Mouse (Mus musculus): Measurements from ENCODE around the gene Rnf169.

The Rnf169 gene

DNA sequence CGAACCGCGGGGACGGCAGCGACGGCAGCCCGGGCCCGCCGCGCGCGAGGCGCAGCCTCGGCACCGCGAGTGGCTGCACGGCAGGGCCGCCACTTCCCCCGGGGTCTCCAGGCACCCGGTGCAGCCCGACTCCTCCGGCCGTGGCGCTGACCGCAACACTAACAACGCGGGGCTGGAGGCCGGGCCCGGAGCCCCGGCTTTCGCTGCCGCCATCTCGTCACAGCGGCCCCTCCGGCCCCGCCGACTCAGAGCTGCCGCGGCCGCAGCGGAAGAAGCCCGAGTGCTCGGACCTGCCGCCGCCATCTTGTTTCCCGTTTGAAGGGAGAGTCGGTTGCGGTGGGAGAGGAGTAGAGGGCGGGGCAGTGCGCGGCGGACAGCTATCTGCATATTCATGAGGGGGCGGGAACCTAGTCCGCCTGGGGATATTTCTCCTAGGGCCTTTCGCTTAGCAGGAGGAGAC lies at the start of gene Rnf169:
Gene Rnf169 (minus strand): TSS at position 317 of the 460 bp plus-strand sequence.
- peak; percentile 95 to 98 for DNase-seq

DNA sequence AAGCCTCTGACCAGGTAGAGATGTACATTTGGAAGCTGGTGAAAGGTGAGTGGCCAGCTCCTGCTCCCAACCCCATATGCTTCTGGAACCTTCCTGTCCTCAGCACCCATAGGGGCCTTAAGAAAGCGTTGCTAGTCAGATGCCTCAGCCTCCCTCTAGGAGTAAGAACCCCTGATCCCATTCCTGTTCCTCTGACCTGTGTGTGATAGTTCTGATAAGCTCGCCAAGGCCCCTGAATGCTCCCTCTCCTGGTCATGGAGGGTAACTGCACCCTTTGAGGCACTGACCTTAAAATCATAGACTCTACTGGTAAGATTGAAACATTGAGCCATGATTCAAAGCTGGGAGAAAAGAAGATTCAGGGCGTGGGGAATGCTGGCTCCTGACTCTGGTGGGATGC lies 49.1 kb upstream of the Rnf169 start:
- peak in 1 of 2 experiments; percentile 29 for DNase-seq

DNA sequence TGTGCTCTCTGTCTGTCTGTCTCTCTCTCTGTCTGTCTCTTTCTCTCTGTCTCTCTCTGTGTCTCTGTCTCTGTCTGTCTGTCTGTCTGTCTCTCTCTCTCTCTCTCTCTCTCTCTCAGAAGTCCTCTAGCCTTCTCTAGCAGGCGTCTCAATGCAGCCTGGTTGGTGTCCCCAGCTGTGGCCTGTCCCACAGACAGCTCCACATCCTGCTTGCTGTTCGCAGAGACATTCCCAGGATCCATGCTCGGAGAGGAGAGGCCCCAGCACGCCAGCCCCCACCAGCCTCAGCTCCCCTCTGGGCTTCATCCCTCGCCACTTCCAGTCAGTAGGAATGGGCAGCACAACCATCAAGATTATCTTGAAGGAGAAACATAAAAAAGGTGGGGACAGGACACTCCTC lies 47.1 kb upstream of the Rnf169 start:
- DNase-seq = no peak

DNA sequence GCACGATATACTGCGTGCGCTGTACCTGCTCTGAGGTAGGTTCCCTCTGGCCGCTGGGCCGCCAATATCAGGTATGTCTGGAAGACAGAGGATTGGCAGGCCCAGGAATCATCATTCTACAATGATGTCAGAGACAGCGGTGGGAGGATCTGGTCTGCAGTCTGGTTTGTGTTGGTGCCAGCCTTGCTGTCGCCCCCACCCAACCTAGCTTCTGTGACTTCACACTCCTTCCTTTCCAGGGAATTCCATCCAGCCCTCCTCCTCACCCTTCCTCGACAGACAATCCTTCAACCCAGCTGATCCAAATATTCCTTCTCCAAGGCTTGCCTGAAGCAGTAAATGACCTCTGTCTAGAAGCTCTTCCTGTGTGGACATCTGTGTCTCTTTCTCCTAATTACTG lies 36.8 kb upstream of the Rnf169 start:
- no peak for DNase-seq

DNA sequence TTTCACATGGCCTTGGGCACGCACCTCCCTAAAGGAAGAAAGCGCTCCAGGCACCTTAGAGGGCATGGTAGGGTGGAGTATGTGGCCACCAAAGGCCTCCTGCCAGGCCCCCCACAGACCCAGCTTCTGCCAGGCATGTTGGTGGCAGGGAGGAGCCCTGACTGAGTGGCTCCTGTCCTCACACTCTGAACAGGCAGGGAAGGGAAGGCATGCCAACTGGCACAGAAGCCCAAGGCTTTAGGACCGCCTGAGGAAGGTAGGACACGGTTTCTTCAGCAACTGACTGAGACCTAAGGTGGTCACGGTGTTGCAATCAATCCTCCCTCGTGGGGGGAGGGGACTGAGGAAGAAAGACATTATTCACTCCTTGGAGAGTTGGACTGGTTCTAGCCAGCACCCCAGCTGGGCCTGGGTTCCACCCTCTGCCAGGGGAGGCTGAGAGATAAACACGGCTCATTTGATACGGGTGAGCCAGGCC lies 33.9 kb upstream of the Rnf169 start:
- peak; percentile 72 to 79 for DNase-seq

DNA sequence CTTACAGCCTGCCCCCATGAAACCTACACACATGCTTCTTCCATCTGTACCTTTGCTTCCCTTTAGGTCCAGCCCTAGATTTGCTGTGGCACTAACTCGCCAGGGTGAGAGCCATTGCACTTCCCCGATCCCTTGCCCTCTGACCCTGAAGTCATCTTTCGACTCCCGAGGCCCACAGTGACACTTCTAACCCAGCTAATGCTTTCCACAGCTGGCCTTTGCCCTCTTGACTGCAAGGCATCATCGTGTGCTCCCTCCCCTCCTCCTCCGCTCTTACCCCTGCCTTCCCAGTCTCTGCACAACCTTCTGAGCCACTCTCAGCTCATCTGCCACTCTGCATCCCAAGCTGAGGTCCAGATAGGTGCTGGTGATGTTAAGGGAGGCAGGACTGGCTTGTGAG lies 32.3 kb upstream of the Rnf169 start:
- DNase-seq = peak; percentile 28 to 29

DNA sequence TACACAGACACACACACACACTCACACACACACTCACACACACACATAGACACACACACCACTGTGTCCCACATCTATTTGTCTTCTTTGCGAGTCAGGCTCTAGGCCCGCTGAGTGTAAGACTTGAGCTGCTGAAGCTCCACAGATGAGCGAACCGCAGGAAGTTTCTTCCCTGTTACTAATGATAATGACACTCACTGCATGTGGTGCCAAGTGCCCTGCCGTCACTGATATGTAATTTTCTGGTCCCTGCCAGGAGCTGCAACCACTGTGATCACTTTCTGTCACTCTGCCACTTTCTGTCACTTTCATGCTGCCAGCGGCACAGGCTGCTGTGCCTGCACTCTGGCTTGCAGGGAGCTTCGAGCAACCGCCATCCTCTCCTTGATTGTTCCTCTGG lies 31.8 kb upstream of the Rnf169 start:
- peak in 1 of 2 experiments; percentile 7 for DNase-seq

DNA sequence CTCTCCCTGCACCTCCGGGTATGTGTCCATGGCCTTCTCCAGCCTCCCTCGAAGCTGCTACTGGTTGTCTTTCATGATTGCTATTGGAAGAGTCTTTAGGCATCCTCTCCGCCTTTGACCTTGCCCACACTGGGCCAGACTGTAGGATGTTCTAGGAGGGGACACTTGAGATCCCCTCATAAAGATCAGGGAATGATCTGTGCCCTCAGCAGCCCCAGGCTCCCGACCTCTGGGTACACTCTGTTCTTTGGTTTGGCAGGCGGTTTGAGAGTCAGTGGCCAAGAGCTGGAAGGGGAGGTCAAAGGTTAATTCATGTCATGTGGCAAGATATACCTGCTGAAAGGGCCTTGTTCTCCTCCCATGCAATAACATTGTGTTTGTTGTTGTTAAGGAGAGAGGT lies 30.5 kb upstream of the Rnf169 start:
- DNase-seq = peak; percentile 83 to 89

DNA sequence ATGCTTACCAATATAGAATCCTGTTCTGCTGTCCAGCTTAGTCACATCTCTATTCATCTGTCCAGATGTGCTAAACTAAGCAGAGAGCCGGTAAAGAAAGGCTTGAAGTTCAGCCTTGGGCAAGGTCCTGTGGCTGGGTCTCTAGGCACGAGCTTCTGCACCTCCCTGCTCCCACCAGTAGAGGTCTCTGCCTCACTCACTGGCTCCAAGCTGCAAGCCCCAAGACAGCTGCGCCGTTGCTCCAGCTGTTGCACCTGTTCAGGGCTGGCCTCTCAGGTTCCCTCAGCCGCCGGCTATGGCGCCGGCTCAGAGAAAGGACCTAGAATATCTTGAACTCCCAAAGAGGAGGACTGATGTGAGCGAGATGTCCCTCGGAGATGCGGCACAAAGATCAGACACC lies 29.4 kb upstream of the Rnf169 start:
- peak; percentile 83 to 85 for DNase-seq

DNA sequence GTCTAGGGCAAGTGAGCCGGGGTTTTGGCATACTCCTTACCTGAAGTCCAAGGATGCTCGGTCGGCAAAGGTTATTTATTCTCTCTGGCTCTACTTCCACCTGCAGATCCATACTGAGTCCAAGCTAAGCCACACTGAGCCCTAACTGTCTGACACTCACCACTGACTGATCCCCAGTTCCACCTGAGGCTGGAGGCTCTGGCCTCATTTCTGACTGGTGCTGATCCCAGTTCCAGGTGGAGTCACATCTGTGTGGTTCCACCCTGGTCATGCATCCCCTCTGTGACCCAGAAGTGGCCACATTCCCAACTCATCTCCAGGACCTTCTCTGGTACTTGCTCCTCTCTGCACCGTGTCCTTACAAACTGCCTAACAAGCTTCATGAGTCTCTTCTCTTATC lies 28.5 kb upstream of the Rnf169 start:
- no peak for DNase-seq

DNA sequence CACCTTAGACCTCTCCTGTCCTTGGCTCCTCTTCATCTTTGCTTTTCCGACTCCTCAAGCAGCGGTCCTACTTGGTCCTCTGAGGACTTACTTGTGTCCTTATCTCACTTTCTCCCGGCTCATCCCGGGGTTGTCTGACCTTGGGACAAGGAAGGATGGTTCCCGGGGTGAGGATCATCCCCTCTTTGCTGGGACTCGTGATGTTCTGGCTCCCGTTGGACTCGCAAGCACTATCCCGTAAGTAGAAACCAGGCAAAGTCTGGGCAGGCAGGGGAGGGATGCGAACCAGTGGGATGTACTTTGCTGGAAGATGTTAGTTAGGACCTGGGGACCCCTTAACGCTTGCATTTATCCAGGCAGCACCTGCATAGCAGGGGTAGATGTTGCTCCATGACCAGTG lies 26.2 kb upstream of the Rnf169 start:
- DNase-seq = no peak

DNA sequence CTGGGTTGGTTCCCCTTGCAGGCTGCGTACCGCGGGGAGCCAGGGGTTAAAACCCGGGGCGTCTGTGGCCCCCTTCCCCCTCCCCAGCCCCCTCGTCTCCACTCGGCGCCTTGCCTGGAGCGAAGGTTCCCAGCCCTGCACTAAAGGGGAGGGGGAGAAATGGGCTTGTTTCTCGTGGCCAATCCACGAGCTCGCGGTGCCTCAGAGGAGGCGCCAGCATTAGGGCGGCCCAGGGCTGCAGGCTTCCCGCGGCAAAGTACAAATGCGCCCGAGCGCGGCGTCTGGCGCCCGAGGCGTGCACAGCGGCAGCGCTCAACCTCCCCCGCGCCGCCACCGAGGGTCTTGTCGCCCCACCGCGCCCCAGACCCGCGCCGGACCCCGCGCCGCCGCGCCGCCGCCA lies 25.5 kb upstream of the Rnf169 start, which contains the start of gene Chrdl2:
Gene Chrdl2 (plus strand): TSS at position 383 of the 400 bp plus-strand sequence.
- peak; percentile 34 to 65 for DNase-seq

DNA sequence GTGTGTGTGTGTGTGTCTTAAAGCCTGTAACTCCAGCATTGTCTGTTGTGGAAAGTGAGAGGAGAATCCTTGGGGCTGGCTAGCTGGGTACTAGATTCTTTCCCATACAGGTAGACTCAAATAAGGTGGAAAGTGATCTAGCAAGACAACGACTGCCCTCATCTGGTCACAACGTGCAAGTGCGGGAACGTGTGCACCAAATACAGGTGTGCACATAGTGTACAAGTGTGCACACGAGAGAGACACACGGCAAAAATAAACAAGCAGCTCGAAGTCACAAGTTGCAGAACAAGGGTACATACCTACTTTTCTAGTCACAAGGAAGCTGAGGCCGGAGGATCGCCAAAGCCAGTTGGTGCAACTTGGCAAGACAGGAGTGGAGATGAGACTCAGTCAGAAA lies 23.5 kb upstream of the Rnf169 start:
- DNase-seq = peak in 1 of 2 experiments; percentile 52

DNA sequence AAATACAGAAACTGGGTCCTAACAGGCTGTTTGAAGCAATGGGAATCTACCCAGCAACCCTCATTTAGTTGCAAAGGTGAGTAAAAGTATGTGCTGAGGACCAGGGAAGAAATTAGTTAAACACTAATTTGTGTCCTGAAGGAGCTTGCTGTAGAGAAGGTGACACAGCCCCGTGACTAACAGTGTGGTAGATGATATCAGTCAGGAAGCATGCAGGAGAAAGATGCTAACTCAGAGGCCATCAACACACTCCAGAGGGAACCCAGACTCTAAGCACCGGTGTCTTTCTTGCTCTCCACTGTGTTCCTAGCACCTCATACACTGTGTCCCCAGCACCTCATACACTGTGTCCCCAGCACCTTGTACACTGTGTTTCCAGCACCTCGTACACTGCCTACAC lies 18.4 kb upstream of the Rnf169 start:
- no peak for DNase-seq

DNA sequence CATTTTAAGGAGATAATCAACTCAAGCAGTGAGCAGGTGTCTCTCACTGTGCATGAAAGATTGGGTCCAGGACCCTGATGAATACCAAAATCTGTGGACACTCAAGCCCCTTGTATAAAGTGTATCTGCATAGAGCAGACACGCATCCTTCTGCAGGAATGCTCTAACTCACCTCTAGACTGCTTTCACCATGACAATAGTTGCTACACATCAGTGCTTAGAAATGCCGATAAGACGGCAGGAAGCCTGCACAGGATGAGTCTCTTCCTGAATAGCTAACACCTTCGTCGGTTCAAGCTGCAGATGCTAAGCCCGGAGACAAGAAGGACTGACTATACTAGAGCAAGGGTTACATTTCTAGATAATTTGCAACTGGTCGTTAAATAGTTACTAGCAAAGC lies 14.9 kb upstream of the Rnf169 start:
- no peak for DNase-seq

DNA sequence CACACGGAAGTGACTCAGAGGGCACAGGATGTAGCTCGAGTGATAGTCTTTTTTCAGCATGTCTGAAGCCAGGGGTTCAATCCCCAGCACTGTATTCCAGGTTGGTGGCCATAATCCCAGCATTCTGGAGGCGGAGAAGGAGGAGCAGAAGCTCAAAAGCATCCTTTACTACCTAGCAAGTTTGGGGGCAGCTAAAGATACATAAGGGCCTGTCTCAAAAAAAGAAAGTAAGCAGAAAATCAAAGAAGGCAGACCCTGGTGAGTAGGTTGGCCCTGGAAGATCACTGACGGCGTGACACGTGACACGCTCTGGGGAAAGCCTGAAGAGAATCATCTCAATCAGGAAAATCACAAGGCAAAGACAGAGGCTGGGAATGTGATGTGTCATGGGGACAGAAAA lies 12.9 kb upstream of the Rnf169 start:
- no peak for DNase-seq

DNA sequence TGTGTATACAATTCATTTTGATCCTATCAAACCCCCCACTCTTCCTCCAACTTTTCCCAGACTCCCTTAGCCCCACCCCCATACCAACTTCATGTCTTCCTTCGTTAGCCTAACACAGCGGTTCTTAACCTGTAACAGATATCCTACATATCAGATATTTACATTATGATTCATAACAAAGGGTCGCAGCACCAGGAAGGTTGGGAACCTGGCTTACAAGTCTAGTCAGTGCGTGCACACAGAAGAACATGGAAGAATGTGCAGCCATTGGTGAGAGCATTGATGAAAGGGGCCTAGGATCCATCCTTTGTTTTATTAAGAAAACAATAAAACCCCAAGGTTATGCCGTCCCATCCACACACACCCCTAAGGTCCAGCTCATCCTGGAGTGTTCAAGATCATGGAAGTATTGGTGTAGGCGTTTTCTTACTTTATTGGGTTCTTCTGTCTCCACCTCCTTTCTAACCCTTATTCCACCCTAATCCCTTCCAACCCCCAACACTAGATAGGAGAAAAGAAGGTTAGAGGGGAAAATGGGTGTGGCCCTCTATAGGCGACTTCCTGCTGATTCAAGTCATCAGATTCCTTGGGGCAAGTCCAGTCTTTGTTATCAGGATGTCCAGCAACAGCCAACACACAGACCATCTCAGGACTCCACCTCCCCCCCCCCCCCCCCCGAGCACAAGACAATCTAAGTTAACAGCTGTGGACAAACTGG lies 10.9 kb upstream of the Rnf169 start:
- DNase-seq = no peak

DNA sequence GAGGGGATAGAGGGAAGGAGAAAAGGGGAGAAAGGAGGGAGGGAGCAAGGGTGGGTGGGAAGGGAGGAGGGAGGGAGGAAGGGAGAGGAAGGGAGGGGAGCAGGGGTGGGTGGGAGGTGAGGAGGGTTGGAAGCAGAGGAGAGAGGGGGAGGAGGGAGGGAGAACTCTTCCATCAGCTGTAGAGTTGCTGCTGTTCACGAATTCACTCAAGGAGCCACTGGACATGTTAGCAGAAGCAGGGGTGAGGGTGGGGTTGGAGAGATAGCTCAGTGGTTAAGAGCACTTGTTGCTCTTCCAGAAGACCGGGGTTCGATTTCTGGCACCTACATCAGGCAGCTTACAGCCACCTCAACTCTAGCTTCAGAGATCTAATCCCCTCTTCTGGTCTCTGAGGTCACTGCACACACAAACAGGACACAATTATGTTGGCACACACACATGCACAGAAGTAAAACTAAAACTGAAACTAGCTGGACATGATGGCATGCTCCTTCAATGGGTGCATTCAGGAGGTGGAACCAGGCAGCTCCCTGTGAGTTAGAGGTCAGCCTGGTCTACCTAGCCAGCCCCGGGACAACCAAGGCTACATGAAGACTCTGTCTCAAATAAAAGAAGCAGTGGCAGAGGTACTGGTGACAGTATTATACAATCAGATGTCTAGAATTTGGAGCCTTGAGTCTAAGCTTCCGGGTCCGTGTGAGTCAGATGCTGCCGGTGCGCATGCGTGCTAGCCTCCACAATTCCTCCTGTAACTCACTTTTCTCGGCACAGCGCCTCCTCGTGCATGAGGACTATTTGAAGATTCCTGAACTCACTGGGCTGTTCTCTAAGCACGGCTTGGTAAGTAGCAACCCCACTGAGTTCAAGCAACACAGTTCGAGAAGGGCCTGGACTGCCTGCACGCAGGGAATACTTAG lies 9.9 kb upstream of the Rnf169 start:
- peak in 1 of 2 experiments; percentile 60 for DNase-seq

DNA sequence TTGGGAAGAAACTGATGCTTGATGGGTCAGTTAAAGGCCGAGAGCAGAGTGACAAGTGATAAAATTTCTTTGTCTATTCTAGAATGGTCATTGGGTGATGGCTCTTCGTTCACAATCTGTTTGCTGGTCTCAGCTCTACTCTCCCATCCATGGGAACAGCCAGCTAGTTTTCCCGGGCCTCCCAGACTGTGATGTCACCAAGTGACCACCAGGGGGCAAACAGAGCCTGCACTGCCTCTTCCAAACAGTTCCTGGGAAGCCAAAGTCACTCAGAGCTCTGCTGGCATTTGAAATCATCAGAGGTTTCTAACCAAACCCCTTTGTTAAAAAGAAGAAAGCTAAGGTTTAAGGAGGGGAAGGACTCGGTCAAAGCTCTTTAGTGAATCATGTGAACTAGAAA lies 8.5 kb upstream of the Rnf169 start:
- DNase-seq = peak; percentile 75 to 82

DNA sequence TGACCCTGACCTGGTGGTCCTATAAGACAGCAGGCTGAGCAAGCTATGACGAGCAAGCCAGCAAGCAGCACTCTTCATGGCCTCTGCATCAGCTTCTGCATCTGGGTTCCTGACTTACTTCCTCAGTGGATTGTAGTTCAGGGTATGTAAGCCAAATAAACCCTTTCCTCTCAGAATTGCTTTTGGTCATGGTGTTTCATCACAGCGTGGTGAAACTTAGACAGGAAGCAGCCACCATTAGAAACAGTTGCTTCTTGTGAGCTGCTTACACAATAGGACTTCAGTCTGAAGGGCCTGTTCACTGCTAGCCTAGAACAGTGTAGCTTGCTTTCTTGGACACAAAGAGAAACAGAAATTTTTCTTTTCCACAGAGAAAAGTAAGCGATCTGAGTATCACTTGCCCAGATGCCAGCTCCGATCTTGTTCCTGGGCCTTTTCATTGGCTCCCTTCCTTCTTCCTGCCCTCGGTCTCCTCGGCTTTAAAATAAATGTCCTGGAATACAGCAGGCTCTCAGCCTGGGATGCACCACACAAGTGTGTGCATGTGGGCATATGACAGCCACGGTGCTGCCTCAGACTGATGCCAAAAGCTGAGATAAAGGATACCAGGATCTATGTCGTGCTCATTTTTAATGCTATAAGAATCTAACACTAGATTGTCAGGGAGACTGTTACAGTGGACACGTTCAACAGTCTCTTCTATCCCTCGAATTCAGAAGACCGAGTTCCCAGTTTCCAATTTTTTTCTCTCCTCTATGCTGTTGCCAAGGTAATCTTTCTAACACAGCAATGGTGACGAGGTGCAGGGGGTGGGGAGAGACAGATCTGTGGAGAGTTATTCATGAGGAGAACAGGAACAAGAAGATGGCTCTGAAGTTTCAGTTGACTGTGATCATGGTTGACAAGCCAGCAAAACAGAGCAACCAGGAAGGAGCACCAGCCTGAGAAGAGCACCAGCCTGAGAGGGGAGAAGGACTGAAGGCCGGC lies 2.3 kb upstream of the Rnf169 start:
- no peak for DNase-seq

DNA sequence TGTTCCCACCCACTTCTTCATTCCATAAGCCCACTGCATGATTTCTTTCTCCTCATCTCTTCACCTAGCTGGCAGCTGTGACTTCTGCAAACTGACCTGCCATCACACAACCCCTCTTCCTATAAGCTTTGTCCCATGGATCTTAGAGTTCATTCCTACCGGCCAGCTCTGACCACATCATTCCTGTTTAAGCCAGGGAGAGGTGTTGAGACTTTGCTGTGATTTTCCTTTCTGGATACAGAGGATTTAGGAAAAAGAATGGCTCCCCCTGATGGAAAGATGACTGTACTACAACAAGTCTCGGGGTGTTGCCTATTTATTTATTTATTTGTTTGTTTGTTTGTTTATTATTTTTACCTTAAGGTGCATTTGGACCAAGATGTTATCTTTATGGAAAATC lies 1.1 kb upstream of the Rnf169 start:
- peak; percentile 65 to 78 for DNase-seq

DNA sequence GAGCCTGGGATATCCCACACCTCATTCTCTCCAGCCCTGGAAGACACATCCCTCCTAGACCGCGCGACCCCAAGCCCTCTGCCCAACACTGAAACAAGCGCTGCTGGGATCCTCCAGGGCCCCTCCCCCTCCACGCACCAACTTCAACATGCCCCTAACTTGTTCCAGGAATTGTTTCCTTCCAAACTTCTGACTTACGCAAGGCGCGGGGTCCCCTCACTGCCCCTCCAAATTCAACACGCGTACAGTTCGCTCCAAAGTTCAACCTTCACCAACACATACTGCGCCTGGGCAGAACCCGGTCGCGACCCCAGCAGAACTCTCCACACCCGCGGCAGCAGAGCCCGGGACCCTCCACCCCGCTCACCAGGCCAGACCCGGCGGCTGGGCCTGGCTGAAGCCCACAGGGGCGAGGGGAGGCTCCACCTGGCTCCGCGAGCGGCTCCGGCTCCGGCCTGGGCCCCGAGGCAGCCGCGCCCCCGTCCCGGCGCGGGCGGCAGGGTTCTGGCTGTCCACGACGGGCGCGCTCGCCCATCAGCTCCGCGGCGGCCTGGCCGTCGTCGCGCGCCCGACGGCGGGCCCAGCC lies 609 bp downstream of the Rnf169 start:
- DNase-seq = peak; percentile 62 to 77

Measured in kidney, postnatal 36 days (tissue).